In genomic region chr15:89178260-89178860, GRCm38 (mm10) we compare ENCODE assay signal across 8 mouse cellular contexts. TPM values are rescaled to one million over a fixed set of nuclear protein-coding genes. Genes with fewer than 3 reads are reported as not detected.
A peak's percentile ranks its signal among the peaks of the same experiment; 100 is the strongest.
DNase-seq lines count a peak whose midpoint lies in the region; ATAC-seq and TF ChIP-seq lines count a peak whose summit lies in the region.

No protein-coding gene starts in this region.

- peak overlapping the region; percentile 92 for H3K4me2 ChIP-seq in heart, embryonic 14.5 days (ENCODE audit: low read length)
- peak overlapping the region; percentile 81 for H3K4me2 ChIP-seq in liver, postnatal 0 days (ENCODE audit: low read depth, low read length)

- no peak for TF ChIP-seq EP300 in liver, postnatal 0 days (IDR thresholded peaks at IDR 0.05; ENCODE audit: low read depth)

- no peaks in the 10 kb centered on the region for H3K27me3 ChIP-seq in kidney, adult 2 months (replicated peaks; ENCODE audit: control insufficient read depth, insufficient read depth, low read length)
- H3K27me3 ChIP-seq in heart, embryonic 14.5 days (ENCODE audit: control insufficient read depth, insufficient read depth, low read length): no peaks in the 10 kb centered on the region
- peaks cover 26% of the 10 kb centered on the region for H3K27me3 ChIP-seq in liver, postnatal 0 days (ENCODE audit: insufficient read depth, low read length)

- no peak for ATAC-seq in heart, embryonic 14.5 days (ENCODE audit: insufficient number of reproducible peaks, insufficient read depth, low FRiP score, low read depth)
- ATAC-seq in liver, postnatal 0 days: no peak

- no peaks in the 10 kb centered on the region for H3K36me3 ChIP-seq in kidney, adult 2 months (ENCODE audit: control insufficient read depth, insufficient read depth, low read length)
- H3K36me3 ChIP-seq in heart, embryonic 14.5 days (ENCODE audit: control insufficient read depth, insufficient read depth, low read length): no peaks in the 10 kb centered on the region
- no peaks in the 10 kb centered on the region for H3K36me3 ChIP-seq in liver, postnatal 0 days (replicated peaks; ENCODE audit: insufficient read depth, low read length)

- DNase-seq in kidney, adult 2 months: no peak
- DNase-seq in kidney, postnatal 4 days: no peak
- DNase-seq in cerebellum, adult 18-20 months: peak; percentile 86 to 88
- no peak for DNase-seq in liver, postnatal 0 days
- no peak for DNase-seq in frontal cortex, postnatal 14 days (ENCODE audit: low spot score in 2 of 2)
- DNase-seq in thymus, postnatal 25 days: no peak
- no peak for DNase-seq in gastrocnemius, postnatal 4 days (ENCODE audit: low spot score in 2 of 2)

- no peak for TF ChIP-seq CTCF in kidney, adult 2 months (conservative IDR thresholded peaks at IDR 0.05; ENCODE audit: insufficient read depth, insufficient read length, low read depth, low read length)
- no peak for TF ChIP-seq CTCF in liver, postnatal 0 days (IDR thresholded peaks at IDR 0.05; ENCODE audit: low read depth)

- peaks cover 47% of the 10 kb centered on the region for H3K4me1 ChIP-seq in kidney, adult 2 months (ENCODE audit: control insufficient read depth, insufficient read depth, low read length)
- H3K4me1 ChIP-seq in heart, embryonic 14.5 days (ENCODE audit: control insufficient read depth in 2 of 2, insufficient read depth in 2 of 2, low read length in 2 of 2): peaks cover 66 to 77% of the 10 kb centered on the region in 2 experiments
- peaks cover 63% of the 10 kb centered on the region for H3K4me1 ChIP-seq in liver, postnatal 0 days (ENCODE audit: insufficient read depth)

- 33% methylated on average over 7 of the region's 7 CpGs for WGBS in kidney, adult 2 months
- 60% methylated on average over 7 of the region's 7 CpGs for WGBS in heart, embryonic 14.5 days
- 59% methylated on average over 7 of the region's 7 CpGs for WGBS in liver, postnatal 0 days (ENCODE audit: insufficient replicate concordance)

- no peak for TF ChIP-seq POLR2A in kidney, adult 2 months (IDR thresholded peaks at IDR 0.05; ENCODE audit: low read depth, low read length)

- no peaks in the 10 kb centered on the region for H3K9me3 ChIP-seq in heart, embryonic 14.5 days (ENCODE audit: control insufficient read depth, low read length)
- no peaks in the 10 kb centered on the region for H3K9me3 ChIP-seq in liver, postnatal 0 days (ENCODE audit: low read length)

- H3K9ac ChIP-seq in heart, embryonic 14.5 days (ENCODE audit: low read length): peak overlapping the region; percentile 82
- peak overlapping the region; percentile 74 for H3K9ac ChIP-seq in liver, postnatal 0 days (replicated peaks)

- H3K4me3 ChIP-seq in kidney, adult 2 months (ENCODE audit: insufficient read depth, low read depth, low read length): peak overlapping the region; percentile 37
- H3K4me3 ChIP-seq in heart, embryonic 14.5 days (ENCODE audit: control insufficient read depth in 1 of 2, insufficient read depth in 1 of 2, low read depth in 1 of 2, low read length in 2 of 2): peak overlapping the region; percentile 80 to 81
- H3K4me3 ChIP-seq in liver, postnatal 0 days (ENCODE audit: low read depth, low read length): peak overlapping the region; percentile 71; the same call in 1 of the 2 replicates

- peak overlapping the region; percentile 81 for H3K27ac ChIP-seq in kidney, adult 2 months (ENCODE audit: insufficient read depth, low read depth, low read length)
- peak overlapping the region; percentile 87 to 96 for H3K27ac ChIP-seq in heart, embryonic 14.5 days (replicated peaks in 1 of 2; ENCODE audit: control insufficient read depth in 1 of 2, insufficient read depth in 1 of 2, low read depth in 2 of 2, low read length in 2 of 2)
- H3K27ac ChIP-seq in liver, postnatal 0 days (ENCODE audit: low read depth): peak overlapping the region; percentile 98

RNA-seq across cellular contexts. Expression of gene Plxnb2, which starts 2.2 kb away (rescaled TPM):
- polyA plus RNA-seq in kidney, adult 2 months (2012; rRNA removed): 288 and 297 TPM in 2 replicates
- 87.4 and 99.3 TPM in 2 replicates for polyA plus RNA-seq in heart, embryonic 14.5 days (2014; fragmentation: Nextera tagmentation; extraction: Ambion mirVana)
- 27.2 and 29.7 TPM in 2 replicates for polyA plus RNA-seq in liver, postnatal 0 days (2015; fragmentation: Nextera tagmentation; extraction: Ambion mirVana)
- total RNA-seq in gastrocnemius, postnatal 4 days (2021): 10 to 100 TPM; 81.0 to 84.7 TPM

RNA-seq across cellular contexts. Expression of gene Dennd6b, which starts 17.9 kb away (rescaled TPM):
- polyA plus RNA-seq in kidney, adult 2 months (2012; rRNA removed): 11.2 and 15.0 TPM in 2 replicates
- 14.8 and 16.6 TPM in 2 replicates for polyA plus RNA-seq in heart, embryonic 14.5 days (2014; fragmentation: Nextera tagmentation; extraction: Ambion mirVana)
- polyA plus RNA-seq in liver, postnatal 0 days (2015; fragmentation: Nextera tagmentation; extraction: Ambion mirVana): 2.6 and 2.7 TPM in 2 replicates
- total RNA-seq in gastrocnemius, postnatal 4 days (2021): 1 to 10 TPM; 7.9 to 9.0 TPM

RNA-seq across cellular contexts. Expression of gene Mapk11, which starts 28.9 kb away (rescaled TPM):
- 6.0 and 7.9 TPM in 2 replicates for polyA plus RNA-seq in kidney, adult 2 months (2012; rRNA removed)
- polyA plus RNA-seq in heart, embryonic 14.5 days (2014; fragmentation: Nextera tagmentation; extraction: Ambion mirVana): 2.5 and 3.2 TPM in 2 replicates
- polyA plus RNA-seq in liver, postnatal 0 days (2015; fragmentation: Nextera tagmentation; extraction: Ambion mirVana): 0.66 and 0.81 TPM in 2 replicates
- 1 to 10 TPM; 3.4 to 4.1 TPM for total RNA-seq in gastrocnemius, postnatal 4 days (2021)

RNA-seq across cellular contexts. Expression of gene Ppp6r2, which starts 33.0 kb away (rescaled TPM):
- 85.0 and 148 TPM in 2 replicates for polyA plus RNA-seq in kidney, adult 2 months (2012; rRNA removed)
- 21.9 and 22.9 TPM in 2 replicates for polyA plus RNA-seq in heart, embryonic 14.5 days (2014; fragmentation: Nextera tagmentation; extraction: Ambion mirVana)
- polyA plus RNA-seq in liver, postnatal 0 days (2015; fragmentation: Nextera tagmentation; extraction: Ambion mirVana): 13.9 and 18.1 TPM in 2 replicates
- total RNA-seq in gastrocnemius, postnatal 4 days (2021): 10 to 100 TPM; 64.2 to 70.0 TPM

RNA-seq across cellular contexts. Expression of gene Mapk12, which starts 37.9 kb away (rescaled TPM):
- polyA plus RNA-seq in kidney, adult 2 months (2012; rRNA removed): 12.7 and 13.9 TPM in 2 replicates
- 21.0 and 23.0 TPM in 2 replicates for polyA plus RNA-seq in heart, embryonic 14.5 days (2014; fragmentation: Nextera tagmentation; extraction: Ambion mirVana)
- 2.1 and 2.4 TPM in 2 replicates for polyA plus RNA-seq in liver, postnatal 0 days (2015; fragmentation: Nextera tagmentation; extraction: Ambion mirVana)
- 10 to 100 TPM; 54.4 to 57.3 TPM for total RNA-seq in gastrocnemius, postnatal 4 days (2021)

Comparison
In these comparisons a context has a peak if more than half of its experiments do, and no peak if none do; other contexts are left out.
1. DNase-seq: peak in cerebellum, adult 18-20 months (2 of 2); none in kidney, adult 2 months (single experiment), kidney, postnatal 4 days (0 of 2), liver, postnatal 0 days (single experiment), frontal cortex, postnatal 14 days (0 of 2), thymus, postnatal 25 days (single experiment) and gastrocnemius, postnatal 4 days (0 of 2).
2. Peak in every context shown above with its lines, with median percentiles within 50 percentile points of each other: H3K27ac ChIP-seq and H3K4me3 ChIP-seq.